Mouse (Mus musculus): ENCODE measurements around the gene Acap1.

Gene Acap1

DNA sequence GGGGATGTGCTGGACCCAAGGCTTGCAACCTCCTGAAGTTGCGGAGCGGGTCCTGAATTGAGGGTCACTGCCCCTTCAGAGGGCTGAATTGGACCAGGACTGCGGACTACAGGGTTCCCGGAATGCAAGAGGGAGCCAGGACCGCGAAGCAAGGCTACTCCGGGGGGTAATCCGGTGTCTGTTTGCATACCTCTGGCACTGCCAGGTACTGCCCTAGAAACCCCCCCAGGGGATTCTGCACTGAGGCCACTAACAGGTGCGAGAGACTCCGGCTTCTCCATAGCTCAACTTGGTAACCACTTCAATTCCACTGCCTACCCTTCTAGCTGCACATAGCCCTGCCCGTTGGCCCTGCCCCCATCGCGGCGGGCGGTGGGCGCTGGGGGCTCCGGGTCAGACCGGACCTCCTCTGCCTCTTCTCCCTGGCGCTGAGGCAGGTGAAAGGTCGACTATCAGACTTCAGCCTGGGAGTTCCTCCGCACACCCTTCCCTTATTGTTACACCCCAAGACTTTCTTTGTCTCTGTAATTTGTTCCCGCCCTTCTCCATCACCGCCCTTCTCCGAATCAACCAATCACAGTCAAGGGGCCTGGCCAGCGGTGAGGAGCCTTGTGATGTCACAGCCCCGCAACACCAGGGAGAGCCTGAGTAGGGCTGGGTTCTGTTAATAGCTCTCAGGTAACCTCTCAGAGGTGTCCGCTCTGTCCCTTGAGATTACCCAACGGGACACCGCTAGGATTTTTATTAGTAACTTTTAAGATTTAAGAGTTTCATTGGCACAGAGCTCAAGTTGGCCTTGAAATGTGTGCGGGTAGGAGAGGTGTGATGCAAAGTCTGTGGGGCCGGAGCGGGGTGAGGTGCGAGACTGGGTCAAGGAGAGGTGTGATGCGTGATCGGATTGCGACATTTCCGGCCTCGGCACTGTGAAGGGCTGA, 5.4 kb upstream of the Acap1 start, which contains the start of the genes 2810408A11Rik and Neurl4:
Gene 2810408A11Rik, minus strand, starts transcription at position 517 of the 935 bp plus-strand sequence.
Gene Neurl4, plus strand, starts transcription at position 602 of the 935 bp plus-strand sequence.
- peak; percentile 92 for DNase-seq

DNA sequence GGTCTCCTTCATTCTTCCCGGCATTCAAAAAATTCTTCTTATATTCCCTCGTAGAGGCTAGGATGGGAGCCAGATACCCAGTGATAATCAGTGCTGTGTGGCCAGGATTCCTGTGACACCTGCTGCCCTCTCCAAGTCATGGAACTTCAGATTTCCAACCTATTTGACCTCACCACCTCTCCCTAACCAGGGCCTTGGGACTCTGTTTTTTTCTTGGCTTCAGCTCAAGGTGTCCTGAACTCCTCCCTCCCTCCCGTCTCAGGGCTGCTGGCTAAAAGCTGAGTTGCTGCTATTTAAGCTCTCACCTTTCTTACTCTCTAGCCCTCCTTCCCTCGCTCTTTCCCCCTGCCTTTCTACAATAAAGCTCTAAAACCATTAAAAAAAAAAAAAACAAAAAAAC, 4.5 kb upstream of the Acap1 start:
- DNase-seq, result no peak

DNA sequence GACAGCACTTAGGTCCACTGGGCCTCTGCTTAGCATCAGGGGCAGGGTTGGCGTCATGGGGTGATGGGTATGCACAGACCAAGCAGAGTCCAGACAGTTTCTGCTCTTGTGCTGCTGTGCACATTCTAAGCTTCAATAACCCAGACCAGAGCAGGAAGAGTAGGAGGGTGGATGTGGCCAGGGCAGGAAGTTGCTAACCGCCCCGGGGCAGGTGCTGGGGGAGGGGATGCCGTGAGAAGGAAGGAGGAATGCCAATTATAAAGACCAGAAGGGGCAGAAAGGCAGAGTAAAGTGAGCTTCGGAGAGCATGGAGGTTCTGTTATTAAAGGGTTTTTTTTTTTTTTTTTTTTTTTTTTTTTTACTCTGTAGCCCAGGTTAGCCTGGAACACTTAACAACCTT, 668 bp downstream of the Acap1 start:
- DNase-seq, result no peak

DNA sequence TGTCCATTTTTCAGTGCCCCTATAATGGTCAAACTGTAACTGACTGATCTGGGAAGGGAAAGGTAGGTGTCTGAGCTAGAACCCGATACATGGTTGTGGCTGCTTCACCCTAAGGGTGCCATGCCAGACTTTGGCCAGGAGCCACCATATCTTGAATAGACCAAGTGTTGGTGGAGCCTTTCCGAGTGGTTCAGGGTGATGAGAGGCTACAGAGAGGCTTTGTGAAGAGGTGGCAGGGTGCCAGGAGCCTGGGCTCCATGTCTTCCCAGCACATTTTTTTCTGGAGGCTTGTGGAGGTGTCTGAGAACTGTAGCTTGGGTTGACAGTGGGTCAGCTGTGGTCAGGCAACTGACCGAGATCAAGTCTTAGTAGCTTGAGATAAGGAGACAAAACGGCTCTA, 3.9 kb downstream of the Acap1 start:
- DNase-seq, result peak; percentile 23

DNA sequence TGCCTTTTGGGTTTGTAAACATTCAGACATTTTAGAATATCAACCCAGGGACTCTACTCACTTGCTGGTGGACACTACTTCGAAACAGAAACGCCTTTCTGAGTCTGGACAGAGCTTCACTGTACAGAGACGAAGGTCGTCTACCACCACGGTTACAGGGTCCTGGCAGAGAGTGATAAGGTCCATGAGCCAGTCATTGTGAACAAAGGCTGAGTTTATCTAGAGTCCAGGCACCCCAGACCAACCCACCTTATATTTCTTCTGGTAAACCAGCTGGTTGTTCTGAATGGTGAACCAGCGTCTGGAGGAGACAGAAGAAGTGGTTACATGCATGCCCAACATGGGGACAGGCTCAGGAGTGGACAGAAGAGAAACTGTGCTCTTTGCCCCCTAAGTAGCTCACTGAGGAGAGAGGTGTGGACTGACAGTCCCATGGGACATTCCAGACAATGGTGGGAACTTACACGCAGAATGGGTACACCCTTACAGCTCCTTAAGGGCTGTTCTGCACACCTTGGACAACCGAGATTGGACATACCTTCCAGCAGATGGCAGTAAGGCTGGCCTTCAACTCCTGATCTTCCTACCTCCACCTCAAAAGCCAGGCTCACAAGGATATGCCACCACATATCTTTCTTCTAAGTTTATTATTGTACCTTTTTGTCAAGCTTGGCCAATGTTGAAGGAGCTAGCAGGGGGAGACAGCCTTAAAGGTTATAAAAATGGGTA, 8.3 kb downstream of the Acap1 start:
- no peak for DNase-seq

DNA sequence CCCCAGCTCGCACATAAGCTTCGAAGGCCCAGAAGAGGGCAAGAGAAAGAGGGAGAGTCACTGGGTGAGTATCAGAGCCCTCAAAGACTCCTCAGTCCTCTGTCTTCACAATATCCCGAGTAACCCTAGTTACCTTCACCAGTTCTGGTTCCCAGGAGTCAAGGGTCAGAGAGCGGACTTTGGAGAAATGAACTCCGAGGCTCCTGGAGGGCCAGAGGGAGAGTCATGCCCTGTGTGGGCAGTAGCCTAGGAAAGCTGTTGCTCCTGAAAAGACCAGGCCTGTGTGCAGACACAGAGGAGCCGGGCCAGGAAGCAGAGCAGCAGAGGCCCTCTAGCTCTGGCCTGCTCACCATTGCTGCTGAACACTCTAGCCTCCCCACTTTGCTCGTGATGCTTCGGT, 10.7 kb downstream of the Acap1 start:
- DNase-seq, result no peak

DNA sequence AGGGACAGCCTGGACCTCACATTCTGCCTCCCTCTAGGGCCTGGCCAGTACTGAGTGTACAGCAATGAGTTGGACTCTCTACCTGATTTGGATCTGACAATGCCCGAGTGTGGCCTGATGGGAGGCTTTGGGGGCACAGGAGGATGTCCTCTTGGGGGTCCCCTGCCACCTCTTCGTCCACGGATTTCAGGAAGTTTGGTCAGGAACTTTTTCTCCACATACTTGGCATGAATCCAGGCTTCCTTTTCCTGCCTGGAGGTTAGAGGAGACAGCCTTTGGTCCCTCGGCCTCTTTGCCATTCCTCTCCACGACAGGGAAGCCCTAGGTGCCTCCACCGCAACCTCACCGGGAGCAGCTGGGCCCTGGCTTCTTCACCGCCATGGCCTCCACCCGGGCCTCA, 11.1 kb downstream of the Acap1 start:
- no peak for DNase-seq

DNA sequence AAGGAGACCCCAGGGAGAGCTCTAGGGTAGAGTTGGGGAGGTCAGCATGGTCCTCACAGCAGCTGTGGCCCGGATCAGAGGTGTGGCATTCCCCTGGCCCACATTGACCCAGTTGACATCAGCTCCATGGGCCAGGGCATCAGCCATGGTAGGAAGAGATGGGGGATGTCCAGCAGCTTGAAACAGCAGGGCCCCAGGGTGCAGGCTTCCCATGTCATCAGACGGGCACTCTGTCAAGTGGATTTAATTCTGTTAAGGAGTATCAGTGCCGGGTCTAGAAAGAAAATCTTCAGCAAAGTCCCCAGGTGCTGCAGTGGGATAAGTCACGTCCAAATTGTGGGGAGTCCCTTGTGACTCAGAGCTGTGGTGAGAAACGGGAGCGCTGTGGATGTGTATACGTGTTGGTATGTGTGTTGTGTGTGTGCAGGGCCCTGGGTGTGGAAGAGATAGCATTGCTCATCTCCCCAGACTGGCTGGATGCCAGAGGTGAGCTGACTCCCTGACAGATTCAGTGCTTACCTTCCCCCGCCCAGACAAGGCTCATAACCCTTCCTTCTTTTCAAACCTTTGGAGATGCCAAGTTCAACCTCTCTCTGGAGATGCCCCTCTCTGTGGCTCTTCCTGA, 11.7 kb downstream of the Acap1 start:
- DNase-seq, result no peak

DNA sequence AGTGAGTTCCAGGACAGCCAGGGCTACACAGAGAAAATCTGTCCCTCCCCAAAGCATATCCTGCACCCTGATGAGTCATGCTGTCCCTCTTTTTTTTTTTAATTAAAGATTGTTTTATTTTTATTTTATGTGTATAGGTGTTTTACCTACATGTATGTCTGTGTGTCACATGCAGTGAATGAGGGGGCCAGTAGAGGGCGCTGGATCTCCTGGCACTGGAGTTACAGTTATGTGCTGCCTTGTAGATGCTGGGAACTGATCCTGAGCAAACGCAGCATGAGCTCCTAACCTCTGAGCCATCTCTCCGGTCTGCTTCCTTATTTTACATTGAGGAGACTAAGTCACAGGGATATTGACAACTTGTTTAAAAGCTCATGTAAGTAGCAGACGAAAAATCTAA, 12.3 kb downstream of the Acap1 start:
- DNase-seq, result peak; percentile 28

DNA sequence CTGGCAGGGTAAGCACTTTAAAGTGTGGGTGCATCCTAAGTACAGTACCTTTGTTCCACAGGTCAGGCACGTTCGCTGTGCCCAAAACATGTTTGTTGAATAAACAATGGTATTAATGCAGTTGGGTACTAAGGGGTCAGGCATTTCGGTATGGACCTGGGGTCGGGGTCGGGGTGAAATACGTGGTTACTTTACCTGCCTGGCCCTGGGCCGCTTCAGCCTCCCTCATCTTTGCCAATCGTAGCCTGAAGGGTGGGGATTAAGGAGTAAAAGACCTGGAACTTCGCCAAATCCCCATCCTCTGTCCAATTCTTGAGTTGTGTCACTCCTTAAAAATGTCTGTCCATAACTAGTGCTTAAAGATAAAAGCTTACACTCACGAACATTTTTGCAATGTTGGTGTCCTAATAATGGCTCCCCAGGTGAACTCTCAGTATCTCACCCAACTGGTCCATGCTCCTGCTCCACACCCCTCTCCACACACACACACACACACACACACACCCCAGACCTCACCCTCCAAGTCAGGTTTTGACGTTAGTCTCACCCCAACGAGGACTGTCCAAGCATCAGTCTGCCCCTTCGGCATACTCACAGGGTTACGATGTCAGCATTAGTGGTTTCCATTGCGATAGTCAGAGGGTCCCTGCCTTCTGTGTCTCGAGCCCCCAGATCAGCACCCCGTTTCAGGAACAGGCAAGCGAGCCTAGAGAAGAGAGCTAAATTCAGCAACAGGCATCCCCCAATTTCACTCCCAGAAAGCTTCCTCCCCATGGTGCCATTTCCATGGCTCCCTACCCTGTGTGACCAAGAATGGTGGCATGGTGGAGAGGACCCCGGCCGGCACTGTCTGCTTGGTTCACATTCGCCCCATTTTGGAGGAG, 13.3 kb downstream of the Acap1 start:
- DNase-seq, result peak; percentile 19

DNA sequence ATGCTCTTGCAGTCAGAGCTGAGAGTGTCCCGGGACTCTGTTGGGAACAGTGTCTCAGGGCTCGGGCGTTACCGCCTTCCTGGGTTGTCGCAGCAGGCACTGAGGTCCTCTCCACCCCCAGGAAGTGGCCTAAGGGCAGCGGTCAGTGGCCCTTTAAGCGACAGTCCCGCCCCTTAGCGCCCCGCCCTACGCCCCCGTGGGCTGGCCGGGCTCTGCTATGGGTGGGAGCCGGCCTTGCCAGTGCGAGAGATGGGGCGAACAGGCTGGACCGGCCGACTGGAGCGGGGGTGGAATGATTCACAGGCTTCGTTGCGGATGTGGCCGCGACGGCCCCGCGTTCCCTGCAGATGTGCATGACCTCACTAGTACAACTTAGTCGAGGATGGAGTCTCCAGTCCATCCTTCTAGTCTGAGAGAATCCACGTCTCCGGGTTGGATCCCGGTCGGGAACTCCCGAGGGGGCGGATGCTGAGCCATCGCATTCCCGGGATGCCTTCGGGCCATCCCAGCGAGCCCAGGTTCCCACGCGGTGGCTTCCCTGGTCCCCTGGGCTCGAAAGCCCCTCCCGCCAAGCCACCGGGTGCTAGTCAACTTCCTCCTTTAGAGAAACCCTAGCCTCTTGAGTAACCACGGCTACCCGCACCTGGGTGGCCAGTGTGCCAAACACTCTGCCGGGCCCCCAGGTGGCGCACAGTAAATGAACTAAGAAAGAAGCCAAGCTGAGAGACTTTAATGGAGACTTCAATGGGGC, 14.3 kb downstream of the Acap1 start, which contains the start of gene Kctd11:
Gene Kctd11, minus strand, starts transcription at position 554 of the 751 bp plus-strand sequence.
- DNase-seq, result peak; percentile 77

DNA sequence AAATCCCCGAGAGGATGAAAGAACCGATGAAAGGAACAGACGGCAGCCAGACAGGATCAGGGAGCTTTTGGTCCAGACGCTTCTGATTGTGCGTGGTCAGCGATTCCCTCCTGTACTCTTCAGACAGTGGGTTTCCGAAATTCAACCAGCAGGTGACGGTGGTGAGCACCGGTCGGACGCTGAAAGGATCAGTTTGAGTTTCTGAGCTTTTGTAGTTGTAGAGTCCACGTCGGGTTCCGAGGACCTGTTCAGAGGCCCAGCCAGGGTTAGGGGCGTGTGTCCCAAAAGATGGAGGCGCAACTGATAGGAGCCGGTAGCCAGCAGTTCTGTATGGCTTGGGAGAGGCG, 14.9 kb downstream of the Acap1 start:
- DNase-seq, result peak; percentile 49

DNA sequence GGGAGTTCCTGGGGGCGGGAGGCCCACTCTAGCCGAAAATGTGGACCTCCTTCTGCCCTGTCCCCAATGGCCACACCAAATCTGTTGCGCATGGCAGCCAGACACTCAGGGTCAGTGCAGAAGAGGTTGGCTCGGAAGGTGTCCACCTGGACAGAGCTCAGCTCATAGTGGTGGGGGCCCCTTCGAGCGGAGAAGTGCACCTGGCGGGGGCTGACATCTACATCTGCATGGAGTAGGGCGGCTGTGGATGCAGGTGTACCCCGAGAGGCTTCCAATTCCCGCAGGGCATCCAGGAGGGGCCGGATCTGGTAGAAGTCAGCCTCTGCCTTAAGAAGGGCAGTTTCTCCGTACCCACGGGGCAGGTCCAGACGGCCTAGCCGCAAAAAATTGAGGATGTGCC, 15.6 kb downstream of the Acap1 start:
- DNase-seq, result peak; percentile 41

DNA sequence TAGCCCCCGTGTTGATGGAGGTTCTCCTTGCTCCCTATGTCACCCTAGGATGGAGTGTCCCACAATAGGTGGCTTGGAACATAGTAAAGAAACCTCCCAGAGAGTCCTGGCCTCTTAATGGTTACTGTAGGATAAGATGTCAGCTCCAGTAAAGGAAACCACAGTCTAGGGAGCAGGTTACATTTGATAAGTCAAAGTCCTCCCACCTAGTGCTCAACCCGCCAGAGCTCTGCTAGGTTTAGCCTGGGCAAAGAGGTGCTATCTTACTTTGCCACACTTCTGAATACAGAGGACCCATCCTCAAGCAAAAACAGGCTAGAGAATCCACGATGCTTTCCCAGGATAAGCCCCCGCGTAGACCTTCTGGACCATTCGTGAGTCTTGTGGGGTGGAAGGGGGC, 16.4 kb downstream of the Acap1 start:
- DNase-seq, result no peak

DNA sequence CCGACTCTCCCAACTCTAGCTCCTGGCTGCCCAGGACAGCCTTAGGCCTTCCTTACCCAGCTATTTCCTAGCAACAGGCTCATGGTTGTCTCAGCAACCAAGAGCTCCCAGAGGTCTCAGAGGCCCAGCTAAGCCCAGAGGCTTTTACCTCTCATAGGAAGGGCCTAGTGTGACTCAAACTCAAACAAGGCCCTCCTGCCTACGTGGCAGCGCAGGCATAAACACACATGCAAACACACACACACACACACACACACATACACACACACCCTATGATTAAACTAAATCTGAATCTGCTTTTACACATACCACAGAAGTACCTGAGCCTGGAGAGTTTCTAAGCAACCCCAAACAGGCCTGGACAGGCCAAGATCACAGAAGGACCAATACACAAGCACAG, 16.9 kb downstream of the Acap1 start:
- DNase-seq, result no peak

DNA sequence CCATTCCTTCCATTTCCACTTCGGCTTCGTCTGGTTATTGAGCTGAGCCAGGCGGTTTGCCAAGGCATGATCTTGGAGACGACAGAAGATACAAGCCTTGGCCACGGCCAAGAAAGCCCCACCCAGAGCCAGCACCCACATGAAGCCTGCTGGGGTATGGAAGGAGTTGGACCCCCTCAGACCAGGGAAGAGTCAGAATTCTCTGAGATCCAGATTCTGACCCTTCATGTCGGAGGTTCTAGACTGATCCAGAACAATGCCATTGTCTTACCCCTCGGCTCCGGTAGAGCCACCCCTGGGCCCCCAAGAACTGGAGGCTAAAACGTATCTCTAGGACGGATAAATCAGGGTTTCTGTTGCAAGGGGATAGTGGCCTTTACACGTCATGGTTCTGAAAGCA, 17.5 kb downstream of the Acap1 start, which contains the start of gene Tmem95:
Gene Tmem95, minus strand, starts transcription at position 141 of the 400 bp plus-strand sequence.
- no peak for DNase-seq

DNA sequence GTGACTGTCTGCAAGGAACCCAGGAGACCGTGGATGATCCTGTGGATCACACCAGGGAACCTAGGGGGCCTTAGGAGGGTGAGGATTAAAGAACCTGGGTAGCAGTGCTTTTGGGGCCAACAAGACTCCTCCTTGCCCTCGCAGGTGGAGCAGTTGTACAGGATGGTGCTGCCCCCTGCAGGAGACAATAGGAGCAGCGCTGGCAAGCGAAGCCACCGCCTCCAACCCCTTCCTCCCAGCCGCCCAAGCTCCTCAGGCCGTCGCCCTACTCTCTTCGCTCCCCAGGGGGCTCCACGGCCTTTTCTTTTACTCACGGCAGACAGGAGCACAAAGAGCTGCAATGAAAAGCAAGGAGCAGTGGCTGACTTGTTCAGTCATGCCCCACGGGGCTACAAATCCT, 18.5 kb downstream of the Acap1 start:
- DNase-seq, result peak; percentile 79

DNA sequence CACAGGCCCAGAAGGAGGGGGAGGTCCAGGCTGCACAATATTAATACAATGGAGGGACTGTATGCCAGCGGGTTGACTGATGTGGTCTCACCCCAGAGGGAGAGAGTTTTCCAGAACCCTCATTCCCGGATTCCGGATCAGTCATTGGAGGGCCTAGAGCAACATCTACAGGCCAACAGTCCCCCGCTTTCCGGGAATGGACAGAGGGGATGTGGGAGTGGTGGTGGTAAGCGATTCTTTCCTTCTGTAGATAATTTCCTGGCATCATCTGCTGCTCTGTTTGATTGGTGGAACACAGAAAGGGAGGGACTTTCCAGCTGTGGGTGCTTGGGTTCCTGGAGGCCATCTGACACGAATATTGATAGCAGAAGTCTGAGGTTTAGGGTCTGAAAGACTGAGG, 19.2 kb downstream of the Acap1 start:
- DNase-seq, result no peak

DNA sequence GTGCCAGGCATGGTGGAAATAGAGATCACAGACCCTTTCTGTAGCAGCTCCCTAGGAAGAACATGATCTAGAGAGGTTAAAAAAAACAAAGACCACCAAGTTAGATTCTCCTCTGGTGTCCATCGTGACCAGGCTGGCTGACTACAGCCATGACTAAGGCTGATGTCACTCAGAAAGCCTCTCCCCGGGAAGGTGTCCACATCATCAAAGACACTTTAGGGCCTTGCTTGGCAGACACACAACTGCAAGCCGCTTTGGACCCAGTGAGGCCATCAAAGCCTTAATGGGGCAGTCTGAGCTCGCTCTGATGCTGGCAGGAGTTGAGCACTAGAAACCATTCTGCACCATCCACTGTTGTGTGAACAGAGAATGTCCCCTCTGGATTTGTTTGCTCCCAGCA, 22.9 kb downstream of the Acap1 start:
- no peak for DNase-seq

DNA sequence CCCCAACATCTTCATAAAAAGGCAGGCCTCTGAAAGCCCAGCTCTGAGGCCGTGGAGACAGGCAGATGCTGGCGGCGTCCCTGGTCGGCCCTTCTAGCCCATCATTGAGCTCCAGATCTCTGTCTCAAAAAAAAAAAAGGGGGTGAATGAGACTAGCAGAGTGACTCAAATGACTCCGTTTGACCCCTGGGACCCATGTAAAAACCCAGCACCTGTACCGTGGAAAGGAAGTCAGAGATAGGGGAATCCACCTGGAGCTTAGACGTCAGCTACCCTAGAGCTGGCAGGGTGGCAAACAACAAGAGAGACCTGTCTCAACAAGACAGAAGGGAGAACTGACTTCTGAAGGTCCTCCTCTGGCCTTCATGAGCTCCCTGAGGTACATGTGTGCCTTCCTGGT, 23.5 kb downstream of the Acap1 start:
- DNase-seq, result no peak

DNA sequence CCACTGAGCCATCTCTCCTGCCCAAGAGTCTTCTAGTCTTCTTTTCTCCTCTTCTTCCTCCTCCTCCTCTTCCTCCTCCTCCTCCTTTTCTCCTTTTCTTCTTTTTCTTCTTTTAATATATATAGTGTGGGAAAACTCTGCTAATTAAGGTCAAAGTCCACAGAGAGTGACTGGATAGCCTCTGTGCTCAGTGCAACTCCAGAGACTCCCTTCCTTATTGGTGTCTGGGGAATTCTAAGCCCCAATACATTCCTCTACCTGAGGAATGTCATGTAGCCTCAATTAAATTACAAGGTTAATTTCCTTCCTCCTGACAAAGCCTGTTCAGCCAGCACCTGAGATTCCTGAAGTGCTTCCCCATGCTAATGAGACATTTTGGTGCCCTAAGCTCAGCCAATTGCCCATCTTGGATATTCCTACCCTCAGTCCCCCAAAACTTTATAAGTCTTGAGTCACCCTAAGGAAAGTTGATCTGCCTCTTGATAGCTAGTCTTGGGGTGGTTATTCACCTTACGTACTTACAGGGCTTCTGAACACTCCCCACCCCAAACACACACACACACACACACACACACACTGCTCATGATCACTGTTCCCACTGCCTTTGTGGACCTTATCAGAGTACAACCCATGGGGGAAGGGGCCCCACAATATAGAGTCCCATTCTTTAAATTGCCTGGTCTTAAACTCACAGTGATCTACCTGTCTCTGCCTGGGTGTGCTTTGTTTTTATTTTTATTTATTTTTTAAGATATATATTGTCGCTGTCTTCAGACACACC, 24.9 kb downstream of the Acap1 start:
- no peak for DNase-seq

Data from cerebellum, adult 11-12 months (tissue).